Mouse (Mus musculus) layer of hippocampus, adult 8-10 months (tissue): ENCODE data around the gene Oaz2. TPM values are rescaled to one million over a fixed set of nuclear protein-coding genes. Genes with fewer than 3 reads are reported as not detected.
A peak's percentile ranks its signal among the peaks of the same experiment; 100 is the strongest.
"Not testable (repeated sequence)": the region's sequence is repeated elsewhere in the genome, so short reads cannot be mapped to it uniquely, and the experiment has no call there.

Experiments
- DNase-seq, 2 experiments: peaks; one replicate each; pipeline ENCODE4 v3.0.0; 2022; ENCODE audit warnings: low spot score in 2 of 2
- total RNA-seq, 4 experiments: library from RNA; stranded (reverse); gene quantifications; 2 replicates each; pipeline ENCODE4 v1.2.4; 2022

Gene Oaz2
- total RNA-seq, 4 experiments from 2014 or later: 188 to 226 (median 208) TPM

DNA sequence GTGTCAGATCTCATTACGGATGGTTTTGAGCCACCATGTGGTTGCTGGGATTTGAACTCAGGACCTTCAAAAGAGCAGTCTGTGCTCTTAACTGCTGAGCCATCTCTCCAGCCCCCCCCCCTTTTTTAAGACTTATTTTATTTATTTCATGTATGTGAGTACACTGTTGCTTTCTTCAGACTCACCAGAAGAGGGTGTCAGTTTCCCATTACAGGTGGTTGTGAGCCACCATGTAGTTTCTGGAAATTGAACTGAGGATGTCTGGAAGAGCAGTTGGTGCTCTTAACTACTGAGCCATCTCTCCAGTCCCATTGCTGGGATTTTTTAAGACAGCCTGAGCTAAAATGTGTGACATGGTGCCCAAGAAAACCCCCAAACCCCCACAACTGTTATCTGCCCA lies 15.8 kb upstream of the Oaz2 start:
- DNase-seq: not testable (repeated sequence)

DNA sequence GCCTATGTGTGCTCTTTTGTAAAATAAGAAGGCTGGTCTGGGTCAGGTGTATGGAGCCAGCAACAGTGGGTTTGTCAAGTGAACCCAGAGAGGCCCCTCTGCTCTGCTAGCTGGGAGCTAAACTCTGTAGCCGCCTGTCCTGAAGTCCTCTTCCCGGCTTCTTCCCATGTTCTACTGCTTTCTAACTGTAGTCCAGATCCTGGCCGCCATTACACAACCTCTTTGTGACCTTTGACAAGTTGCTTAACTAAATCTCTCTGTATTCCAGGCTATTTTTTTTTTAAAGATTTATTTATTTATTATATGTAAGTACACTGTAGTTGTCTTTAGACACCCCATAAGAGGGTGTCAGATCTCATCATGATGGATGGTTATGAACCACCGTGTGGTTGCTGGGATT lies 14.1 kb upstream of the Oaz2 start:
- DNase-seq: no peak

DNA sequence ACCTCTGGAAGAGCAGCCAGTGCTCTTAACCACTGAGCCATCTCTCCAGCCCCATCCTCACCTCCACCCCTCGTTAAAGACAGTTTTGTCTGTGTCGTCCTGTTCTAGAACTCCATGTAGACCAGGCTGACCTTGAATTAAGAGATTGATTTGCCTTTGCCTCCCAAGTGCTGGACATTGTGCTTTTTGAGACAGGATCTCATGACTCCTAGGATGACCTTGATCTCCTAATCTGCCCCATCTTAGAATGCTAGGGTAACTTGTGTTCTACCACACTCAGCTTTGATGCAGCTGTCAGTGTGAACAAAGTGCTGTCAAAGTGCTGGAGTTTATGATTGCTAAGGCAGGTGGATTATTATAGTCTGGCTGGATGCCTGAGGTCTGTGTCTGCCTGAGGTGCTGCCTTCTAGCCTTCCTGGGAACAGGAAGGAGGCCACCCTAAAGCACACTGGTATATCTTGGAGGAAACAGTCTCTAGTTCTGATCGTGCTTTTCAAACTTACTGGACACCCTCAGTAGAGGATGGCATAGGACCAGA lies 13.0 kb upstream of the Oaz2 start:
- DNase-seq: no peak

DNA sequence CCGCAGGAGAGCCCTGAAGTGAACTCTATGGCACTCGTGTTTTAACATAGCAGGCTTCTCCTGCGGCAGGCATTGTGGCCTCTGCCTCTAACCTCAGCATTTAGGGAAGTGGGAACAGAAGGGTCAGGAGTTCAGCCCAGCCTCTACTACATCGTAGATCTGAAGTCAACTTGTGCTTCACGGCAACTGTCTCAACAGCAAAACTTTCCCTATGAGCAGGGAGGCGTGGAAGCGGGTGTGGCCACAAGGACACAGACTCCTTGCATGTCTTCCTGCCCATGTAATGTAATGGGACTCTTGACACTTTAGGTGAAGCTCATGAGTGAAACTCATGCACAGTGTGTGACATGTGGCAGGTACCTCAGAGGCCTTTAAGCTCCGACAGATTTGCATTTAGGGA lies 12.3 kb upstream of the Oaz2 start:
- no peak for DNase-seq

DNA sequence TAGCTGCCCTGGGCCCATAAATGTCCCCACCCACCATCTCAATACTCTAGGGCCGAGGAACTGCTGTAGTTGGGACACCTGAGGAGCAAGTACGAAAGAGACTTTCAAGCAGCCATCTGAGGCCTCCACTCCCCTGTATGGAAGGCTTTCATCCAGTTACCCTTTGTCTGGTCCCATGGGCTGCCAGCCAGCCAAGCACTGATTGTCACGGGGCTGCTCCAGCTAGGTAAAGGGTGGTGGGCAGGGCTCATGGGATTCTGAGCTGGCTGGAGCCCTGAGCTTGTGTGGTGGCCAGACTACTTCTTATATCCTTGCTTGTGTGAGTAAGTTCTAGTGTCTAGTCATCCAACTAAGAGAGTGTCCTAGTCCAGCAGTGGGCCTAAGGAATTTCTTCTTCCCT lies 10.6 kb upstream of the Oaz2 start:
- DNase-seq: no peak

DNA sequence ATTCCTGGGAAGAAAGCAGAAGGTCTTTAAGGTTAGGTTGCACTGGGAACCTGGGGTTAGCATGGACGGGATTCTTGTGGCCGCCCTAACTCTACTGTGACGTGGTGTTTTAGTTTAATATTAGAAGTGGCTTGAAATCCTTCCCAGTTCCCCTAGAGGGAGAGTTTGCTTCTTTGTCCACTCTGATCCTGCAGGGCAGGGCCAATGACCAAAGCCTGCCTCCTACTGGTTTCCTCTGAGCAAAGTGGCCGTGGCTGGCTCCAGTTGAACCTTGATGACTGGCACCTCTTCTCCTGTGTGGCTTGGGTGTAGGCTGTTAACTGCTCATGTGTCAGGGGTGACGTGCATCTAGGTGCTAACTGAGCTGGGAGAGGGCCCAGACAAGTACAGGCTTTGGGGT lies 6.8 kb upstream of the Oaz2 start:
- DNase-seq: no peak

DNA sequence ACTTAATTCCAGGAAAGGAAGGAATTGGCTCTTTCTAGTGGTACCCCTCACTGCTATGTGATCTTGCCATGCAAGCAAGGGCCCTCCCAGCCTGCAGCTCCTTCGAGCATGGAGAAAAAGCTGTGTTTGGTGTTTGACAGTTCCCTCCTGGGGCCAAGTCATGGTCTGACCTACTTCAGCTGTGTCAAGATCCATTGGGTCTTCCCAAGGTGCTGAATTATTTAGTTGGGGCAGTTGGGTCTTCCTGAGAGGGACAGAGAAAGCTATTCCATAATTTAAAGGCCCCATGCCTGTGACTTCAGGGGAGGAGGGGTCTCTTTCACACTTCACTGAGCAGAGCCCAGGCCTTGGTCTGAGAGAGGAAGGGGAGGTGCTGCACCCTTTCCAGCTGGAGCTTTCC lies 6.3 kb upstream of the Oaz2 start:
- DNase-seq: no peak

DNA sequence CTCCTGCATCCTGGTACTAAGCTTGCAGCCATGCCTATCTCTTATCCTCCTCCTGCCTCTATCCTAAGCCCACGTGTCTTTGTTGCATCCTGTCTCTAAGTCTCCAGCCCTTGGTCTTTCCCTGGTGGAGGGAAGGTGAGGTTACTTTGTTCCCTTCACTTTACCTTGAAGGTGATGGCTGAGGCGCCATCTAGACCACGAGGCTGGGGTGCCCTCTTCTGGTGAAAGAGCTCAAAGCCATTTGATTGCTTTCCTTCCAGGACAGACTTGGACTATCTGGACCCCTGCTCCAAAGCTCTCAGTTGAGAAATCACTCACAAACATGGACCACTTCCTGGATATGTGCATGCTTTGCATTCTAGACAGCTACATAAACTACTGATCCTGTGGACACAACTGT lies 3.6 kb upstream of the Oaz2 start:
- DNase-seq: peak in 1 of 2 experiments; percentile 53

DNA sequence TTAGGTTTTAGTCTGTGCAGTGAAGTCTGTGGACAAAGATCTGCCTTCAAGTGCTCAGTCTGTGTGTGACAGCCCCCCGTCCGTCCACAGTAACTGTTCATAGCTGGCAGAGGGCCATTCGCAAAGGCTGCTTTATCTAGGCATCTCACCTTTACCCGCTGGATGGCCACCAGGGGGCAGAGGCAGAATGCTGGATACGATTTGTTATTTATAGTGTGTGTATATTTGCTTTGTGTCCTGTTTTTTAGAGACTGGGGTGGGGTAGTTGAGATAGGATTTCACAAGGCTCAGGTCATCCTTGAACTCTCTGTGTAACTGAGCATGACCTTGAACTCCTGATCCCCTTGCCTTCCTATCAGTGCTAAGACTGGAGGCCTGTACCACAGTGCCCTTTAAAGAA lies 1.8 kb upstream of the Oaz2 start:
- peak in 1 of 2 experiments; percentile 44 for DNase-seq

DNA sequence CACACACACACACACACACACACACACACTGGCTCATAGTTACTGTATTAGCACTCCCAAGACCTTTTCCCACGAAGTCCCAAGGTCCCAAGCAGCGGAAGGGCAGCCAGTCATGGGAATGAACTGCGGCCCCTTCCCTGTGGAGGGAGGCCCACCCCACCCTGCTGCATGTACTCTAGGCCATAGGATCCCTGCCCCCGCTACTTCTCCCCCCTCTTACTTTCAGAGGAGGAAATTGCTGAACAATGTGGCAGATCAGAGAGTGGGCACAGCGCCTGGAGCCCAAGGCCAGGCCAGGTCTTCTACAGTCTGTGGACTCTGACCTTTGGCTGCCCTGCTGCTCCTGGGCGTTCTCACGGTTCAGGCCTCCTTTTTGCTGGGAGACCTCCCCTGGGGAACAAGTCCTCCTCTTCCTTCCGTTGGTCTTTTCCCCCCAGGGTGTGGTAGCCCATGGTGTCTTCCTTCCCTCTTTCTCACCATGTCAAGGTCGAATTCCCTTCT lies 3.7 kb downstream of the Oaz2 start:
- DNase-seq: no peak

DNA sequence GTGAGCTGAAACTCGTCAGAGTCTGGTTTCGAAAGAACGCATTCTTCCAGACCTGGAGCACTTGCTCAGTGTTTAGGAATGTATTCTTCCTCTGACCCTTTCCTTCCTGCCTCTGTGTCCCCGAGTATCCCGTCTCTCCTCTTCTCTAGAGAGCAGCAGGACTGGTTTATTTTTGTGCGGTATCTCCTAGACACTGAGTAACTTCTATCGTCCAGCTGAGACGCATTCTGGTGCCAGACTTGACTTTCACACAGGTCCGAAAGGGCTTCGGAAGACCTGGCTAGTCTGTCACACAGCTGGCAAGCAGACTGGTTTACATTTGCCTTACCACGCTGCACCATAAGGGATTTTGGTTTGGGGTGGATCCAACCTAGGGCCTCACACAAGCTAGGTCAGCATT lies 5.2 kb downstream of the Oaz2 start:
- DNase-seq: no peak

DNA sequence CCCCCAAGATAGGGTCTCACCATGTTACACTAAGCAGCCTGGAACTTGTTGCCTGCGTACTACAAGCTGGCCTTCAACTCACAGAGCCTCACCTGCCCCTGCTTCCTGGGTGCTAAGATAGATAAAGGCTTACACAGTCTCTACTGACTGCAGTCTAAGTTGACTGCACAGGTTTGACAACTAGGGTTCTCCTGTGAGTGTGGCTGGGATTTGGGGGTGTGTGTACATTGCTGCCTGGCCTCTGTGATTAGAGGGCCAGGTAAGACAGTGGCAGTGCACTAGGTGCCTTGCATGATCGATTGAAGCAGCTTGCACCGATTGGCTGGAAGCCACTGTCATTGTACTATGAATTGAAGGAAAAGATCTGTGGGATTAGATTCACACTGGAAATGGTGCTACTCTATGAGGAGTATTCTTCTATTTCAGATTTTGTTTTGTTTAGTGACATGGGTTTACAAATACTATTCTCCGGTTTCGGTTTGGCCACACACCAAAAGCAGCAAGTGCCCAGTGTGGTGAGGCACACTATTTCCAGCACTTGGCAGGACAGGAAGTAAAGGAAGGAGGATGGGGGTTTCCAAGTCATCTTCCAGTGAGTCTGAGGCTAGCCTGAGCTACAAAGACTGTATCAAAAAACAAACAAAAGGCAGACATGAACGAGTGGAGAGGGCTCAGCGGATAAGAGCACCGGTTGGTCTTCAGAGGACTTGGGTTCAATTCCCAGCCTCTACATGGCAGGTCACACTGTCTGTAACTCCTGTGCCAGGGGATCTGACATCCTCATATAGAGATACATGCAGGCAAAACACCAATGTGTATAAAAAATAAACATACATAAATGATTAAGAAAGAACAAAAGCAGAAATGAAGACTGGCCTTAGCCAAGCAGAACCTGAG lies 7.9 kb downstream of the Oaz2 start:
- DNase-seq: no peak

DNA sequence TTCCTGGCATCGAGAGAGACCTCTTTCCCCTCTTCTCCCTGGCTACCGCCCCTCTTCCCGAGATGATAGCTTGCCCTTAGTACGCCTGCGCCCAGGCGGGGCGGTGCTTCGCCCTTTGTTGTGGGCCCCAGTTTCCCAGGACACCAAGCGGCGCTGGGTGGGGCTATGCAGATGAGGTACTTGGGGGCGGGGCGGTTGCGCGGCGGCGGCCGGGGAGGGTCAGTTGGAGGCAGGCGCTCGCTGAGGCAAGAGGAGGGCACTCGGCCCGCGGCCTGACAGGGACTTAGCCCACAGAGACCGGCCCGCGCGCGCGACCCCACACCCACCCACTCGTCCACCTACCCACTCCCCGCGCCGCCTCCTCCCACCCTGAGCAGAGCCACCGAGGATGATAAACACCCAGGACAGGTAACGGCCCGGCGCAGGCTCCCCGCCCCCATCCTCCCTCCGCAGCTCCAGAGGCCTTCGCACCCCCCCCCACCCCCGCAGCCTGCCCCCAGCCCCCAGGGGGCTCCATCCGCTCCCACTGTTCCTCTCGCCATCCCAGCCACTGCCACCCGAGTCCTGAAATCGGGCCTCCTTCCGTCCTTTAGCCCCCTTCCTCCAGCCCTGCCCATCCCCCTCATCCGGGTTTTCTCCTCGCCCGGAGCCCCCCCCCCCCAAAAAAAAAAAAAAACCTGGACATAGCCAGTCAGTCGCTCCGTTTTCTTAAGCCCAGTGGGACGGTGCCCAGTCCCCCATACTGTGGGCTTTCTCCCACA lies 8.7 kb downstream of the Oaz2 start:
- DNase-seq: peak; percentile 93 to 94

DNA sequence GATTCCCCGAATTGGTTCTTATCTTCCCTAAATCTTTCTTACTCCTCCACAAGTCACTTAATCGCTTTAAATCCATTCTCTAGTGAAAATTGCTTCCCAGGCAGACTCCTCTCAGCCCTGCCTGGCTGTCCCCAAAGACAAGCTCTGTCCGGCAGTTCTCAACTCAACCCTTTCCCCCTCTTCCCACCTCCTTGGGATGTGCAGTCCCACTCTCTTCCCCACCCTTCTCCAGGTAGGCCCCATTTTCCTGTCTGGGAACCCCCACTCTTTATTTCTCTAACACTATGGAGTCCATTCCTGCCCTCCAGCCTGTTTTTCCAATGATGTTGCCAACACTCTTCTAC lies 9.3 kb downstream of the Oaz2 start:
- DNase-seq: no peak

DNA sequence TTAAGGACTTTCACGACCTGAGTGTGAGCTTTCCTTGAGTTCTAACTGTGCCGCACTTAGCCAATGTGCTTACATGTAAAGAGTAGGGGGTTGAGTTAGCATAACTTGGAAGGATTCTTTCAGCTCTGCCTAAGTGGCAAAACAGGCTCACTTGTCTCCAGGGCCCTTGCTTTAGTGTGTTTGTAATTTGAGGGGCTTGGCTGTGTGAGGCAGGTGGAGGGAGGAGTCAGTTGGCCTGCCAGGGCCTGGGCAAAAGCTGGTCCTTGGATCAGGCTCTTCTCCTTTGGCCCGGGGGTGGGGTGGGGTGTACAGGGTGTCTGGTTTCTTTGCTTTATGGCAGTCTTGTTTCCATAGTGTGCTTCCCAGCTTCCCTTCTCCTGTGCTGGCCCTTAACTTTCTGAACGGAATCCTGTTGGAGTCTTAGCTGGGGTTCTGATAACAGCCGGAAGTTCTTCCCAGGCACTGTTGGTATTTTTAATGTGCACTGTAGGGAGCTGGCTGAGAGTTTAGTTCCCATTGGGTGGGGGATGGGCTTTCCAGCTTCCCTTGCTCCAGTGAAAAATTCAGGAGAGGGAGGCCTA lies 11.5 kb downstream of the Oaz2 start:
- no peak for DNase-seq

DNA sequence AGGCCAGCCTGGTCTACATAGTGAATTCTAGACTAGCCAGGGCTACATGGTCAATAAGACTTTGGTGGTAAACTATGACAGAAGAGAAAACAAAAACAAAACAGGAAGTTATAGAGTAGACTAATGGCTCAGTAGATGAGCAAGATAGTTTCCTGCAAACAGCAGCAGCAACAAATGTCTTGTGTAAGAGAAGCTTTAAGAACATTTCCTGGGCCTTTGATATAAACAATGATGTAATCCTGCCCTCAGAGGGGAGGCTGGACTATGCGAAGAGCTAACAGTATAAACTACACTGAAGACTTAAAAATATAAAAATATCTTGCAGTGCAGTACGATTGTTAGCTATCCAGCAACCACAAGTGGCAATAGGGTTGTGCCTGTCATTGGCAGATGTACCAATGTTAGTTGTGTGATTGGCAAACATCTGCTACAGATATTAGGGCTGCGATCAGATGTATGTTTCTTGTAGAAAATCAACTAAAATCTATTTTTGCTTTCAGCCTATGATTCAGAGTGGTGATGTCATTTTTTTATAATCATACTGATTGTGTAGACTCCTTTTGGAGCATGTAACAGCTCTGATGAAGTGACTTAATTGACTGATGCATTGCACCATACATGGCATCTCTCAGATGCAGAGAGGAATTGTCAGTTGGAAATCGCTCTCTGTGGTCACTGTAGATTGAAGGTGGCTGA lies 13.3 kb downstream of the Oaz2 start:
- no peak for DNase-seq

DNA sequence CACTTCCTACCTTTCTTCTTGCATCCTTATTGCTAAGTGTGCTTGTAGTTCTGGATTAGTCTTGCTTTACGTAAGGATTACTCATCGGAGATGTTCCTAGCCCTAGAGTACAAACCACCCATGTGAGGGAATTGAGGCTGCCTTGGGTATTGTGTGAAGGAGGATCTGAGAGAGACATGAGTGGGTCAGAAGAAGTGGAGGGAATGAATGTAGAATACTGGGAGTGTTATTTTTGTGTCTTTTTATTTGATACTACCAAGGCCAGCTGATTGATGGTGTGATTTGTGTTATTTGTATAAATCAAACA lies 13.8 kb downstream of the Oaz2 start:
- no peak for DNase-seq

DNA sequence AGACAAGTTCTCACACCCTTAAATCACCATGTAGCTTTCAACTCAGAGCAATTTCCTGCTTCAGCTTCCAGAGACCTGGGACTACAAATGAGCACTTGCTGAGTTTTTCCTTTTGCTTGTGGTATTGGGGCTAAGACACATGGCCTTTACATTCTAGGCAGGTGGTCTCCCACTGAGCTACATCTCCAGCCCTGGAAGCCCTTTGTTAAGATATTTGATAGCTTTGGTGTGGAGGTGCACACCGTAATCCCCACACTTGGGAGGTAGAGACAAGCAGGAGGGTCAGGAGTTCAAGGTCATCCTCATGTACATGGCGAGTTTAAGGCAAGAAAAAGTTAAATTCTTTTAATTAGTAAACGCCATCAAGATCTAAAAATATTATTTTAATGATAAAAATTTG lies 14.4 kb downstream of the Oaz2 start:
- DNase-seq: no peak

DNA sequence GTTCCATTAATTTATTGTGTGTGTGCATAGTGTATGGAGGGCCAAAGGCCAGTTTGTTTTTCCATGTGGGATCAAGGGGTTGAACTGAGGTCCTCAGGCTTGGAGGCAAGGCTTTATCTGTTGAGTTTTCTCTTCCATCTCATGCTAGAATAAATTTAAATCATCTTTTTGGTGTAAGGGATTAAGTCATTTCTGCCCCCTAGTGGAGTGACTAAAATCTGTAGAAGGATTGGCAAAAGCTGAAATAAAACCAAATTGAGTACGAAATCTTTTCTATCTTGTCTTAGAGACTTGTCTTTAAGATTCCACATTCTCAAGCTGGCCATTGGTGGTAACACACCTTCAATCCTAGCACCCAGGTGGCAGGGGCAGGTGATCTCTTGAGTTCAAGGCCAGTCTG lies 15.2 kb downstream of the Oaz2 start:
- DNase-seq: no peak

DNA sequence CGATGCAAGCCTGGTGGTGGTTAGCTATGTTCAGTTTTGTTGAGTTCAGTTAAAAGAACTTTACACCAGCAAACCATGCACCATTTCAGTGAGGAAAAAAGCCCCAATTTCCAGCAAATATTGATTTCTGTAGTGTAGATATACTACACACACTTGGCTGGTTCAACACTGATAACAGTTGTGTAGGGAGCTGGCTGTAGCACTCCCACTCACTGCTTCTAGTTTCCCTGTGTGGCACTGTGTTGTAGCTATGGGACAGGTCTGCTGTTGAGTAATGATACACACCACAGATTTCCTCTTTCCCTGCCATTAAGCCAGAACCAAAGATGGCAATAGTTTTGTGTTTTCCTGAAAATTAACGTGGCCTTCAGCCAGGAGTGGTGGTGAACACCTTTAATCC lies 16.9 kb downstream of the Oaz2 start:
- no peak for DNase-seq

DNA sequence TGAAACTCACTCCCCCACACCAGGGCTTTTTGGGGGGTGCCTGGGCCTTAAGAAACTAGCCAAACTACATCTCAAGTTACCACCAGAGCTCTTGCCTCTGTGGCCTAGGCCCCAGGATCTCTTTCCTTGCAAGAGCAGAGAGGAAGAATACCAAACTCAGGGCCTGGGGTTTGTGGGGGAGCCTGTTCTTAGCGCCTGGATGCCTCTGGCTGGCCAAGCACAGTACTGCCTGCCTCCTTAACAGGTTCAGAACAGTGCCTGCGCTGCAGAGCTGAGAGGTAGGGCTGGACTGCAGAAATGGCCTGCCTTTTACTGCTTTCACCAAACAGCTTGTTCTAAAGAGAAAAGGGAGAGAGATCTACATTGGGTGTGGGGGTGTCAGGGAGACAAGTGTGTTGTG lies 22.1 kb downstream of the Oaz2 start:
- not testable (repeated sequence) for DNase-seq

DNA sequence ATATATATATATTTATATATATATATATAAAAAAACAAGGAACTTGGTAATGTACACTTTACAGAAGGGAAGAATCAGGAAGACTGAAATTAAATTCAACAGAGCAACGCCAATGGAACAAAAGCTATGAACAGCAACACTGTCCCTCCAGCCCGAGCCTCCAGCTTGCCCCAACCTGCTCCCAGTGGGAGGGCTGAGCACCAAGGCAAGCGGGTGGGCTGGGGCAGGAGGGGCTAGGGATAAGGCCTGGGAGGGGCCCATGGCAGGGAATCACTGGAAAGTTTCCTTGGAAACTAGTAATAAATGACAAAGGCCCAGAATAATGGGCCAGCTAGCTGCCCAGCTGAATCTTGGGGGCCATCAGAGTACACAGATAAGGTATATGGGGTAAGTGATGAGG lies 24.7 kb downstream of the Oaz2 start:
- DNase-seq: no peak
